Mouse (Mus musculus): ENCODE measurements around the gene Atp9a.

DNA sequence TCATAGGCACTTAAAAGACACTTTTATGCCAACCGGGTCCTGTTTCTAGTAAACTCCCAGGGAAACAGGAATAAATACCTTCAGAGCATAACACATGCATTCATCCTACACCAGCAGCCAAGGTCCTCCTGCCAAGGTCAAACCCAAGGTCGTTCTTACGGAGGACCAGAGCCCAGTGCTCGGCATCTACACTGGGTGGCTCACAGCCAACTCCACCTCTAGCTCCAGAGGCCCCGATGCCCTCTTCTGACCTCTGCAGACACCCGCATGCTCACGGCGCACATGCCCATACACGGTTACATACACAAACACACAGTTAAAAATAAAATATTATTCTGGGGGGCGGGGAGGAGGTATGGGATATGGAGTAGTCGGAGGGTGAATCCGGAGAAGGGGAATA lies 155.7 kb downstream of the Atp9a start:
- TF ChIP-seq CTCF (IDR thresholded peaks at IDR 0.05; ENCODE audit: borderline replicate concordance, control insufficient read depth, extremely low read depth, insufficient read depth, low read length, poor library complexity) (no peak), POLR2A (IDR thresholded peaks at IDR 0.05; ENCODE audit: control insufficient read depth, extremely low read depth, insufficient read depth, low read length, poor library complexity) (no peak)

Measured in thymus, adult 2 months (tissue).